Mouse (Mus musculus) olfactory bulb, adult 2 months (tissue): ENCODE measurements around the gene Mtg1. TPM values are rescaled to one million over a fixed set of nuclear protein-coding genes. Genes with fewer than 3 reads are reported as not detected.

ENCODE experiments used
- H3K27ac ChIP-seq: fragments of 200-500 bp; 2 replicates; pipeline ENCODE4 v1.5.1; 2012; ENCODE audit warnings: low read depth, low read length; ENCODE audit not compliant: insufficient read depth
- H3K4me1 ChIP-seq: fragments of 200-500 bp; 2 replicates; pipeline ENCODE4 v1.6.1; 2012; ENCODE audit warnings: low read length; ENCODE audit not compliant: control insufficient read depth, insufficient read depth
- H3K4me3 ChIP-seq: fragments of 200-500 bp; 2 replicates; pipeline ENCODE4 v1.5.1; 2012; ENCODE audit warnings: mild to moderate bottlenecking, low read depth, low read length, moderate library complexity; ENCODE audit not compliant: insufficient read depth
- CTCF ChIP-seq: fragments of 200-500 bp; IDR thresholded peaks from 2 replicates; pipeline ENCODE4 v1.5.1; 2012; ENCODE audit warnings: low read depth, mild to moderate bottlenecking, low read length, moderate library complexity; ENCODE audit not compliant: insufficient read depth
- POLR2A ChIP-seq: fragments of 200-500 bp; IDR thresholded peaks from 2 replicates; pipeline ENCODE4 v1.6.1; 2012; ENCODE audit warnings: mild to moderate bottlenecking, low read depth, low read length, moderate library complexity; ENCODE audit not compliant: insufficient read depth
- WGBS: fragments of 180-500 bp; shearing (Covaris S2); methylation state at CpG from one replicate; pipeline ENCODE4 v1.1.7; 2018; 5-methylcytosine and 5-hydroxymethylcytosine counted together
- polyA plus RNA-seq: library from polyadenylated mRNA; stranded (reverse); fragments of >200 nt; gene quantifications from 2 replicates; pipeline ENCODE4 v1.2.4, GENCODE M21; 2012; ENCODE audit warnings: low replicate concordance; ENCODE audit not compliant: missing spikeins, insufficient read depth, insufficient read length

Mtg1 gene
- polyA plus RNA-seq, 1 experiment: not detected

GRCm38 (mm10) chr7:140192445-140192844, 55.1 kb downstream of the Mtg1 start:
- Histone ChIP-seq H3K4me3 (no peak overlapping the region), H3K27ac (no peak overlapping the region), H3K4me1 (no peaks in the 10 kb centered on the region)
- WGBS: 66% methylated on average over 2 of the region's 2 CpGs
- TF ChIP-seq CTCF (no peak), POLR2A (no peak)

DNA sequence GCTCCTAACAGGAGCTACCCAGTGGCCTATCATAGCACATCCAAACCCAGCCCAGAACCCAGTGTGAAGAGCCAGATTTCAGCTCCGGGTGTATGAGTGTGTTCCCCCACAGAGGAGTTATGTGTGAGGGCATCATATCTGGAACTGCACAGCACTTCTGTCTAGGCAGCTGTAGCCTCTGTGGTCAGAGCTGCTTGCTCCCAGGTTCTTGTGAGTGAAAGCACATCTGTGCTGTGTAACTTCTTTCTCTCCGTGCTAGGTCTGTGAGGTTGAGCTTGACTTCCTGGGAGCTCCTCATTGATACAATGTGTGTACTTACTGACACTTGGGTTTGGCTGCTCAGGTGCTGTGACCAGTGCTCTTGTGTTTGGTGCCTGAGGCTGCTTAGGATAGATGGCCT, 55.5 kb downstream of the Mtg1 start:
- Histone ChIP-seq H3K4me1 (no peaks in the 10 kb centered on the region), H3K27ac (no peak overlapping the region), H3K4me3 (no peak overlapping the region)
- WGBS: 78% methylated on average over 2 of the region's 2 CpGs
- TF ChIP-seq CTCF: no peak
- TF ChIP-seq POLR2A: no peak

DNA sequence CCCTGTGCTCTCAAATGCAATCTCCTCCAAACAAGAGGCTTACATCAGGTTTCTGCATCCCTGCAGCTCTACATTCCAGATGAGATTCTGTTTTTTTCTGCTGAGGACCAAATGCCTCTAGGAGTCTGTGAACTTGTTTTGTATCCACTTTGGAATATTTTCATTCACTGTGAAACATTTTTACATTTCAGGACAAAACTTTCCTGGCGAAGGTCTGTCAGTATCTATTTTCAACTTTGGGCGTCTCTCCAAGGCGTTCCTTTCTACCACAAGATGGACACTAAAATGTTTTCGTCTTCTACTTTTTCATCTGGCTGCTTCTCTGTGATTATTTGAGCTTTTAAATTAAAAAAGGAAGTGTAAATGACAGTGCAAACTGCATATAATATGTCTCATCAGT, 56.7 kb downstream of the Mtg1 start:
- no peak overlapping the region for H3K4me3 ChIP-seq
- TF ChIP-seq POLR2A (no peak), CTCF (no peak)
- no peaks in the 10 kb centered on the region for H3K4me1 ChIP-seq
- H3K27ac ChIP-seq: no peak overlapping the region
- WGBS: 79% methylated on average over 4 of the region's 4 CpGs

GRCm38 (mm10) chr7:140196002-140196401, 58.6 kb downstream of the Mtg1 start:
- WGBS: 78% methylated on average over 8 of the region's 8 CpGs
- Histone ChIP-seq H3K4me3 (no peak overlapping the region), H3K27ac (no peak overlapping the region), H3K4me1 (no peaks in the 10 kb centered on the region)
- TF ChIP-seq POLR2A (no peak), CTCF (no peak)

Other genes starting within 250 kb of the Mtg1 start
- gene Kndc1, start 242.9 kb upstream of the Mtg1 start, polyA plus RNA-seq: not detected in 2 replicates
- not detected in 2 replicates for gene Utf1, start 193.8 kb upstream of the Mtg1 start, polyA plus RNA-seq
- gene 6430531B16Rik, start 158.8 kb upstream of the Mtg1 start, polyA plus RNA-seq: not detected in 2 replicates
- gene Adam8, start 145.0 kb upstream of the Mtg1 start, polyA plus RNA-seq: not detected in 2 replicates
- gene Zfp511, start 101.2 kb upstream of the Mtg1 start, polyA plus RNA-seq: not detected in 2 replicates
- not detected in 2 replicates for gene Tubgcp2, start 100.9 kb upstream of the Mtg1 start, polyA plus RNA-seq
- not detected in 2 replicates for gene Msx3, start 88.5 kb upstream of the Mtg1 start, polyA plus RNA-seq
- gene Caly, start 55.0 kb upstream of the Mtg1 start, polyA plus RNA-seq: not detected in 2 replicates
- gene Prap1, start 44.2 kb upstream of the Mtg1 start, polyA plus RNA-seq: not detected in 2 replicates
- gene Fuom, start 35.1 kb upstream of the Mtg1 start, polyA plus RNA-seq: not detected in 2 replicates
- not detected in 2 replicates for gene Paox, start 21.8 kb upstream of the Mtg1 start, polyA plus RNA-seq
- not detected in 2 replicates for gene Echs1, start 21.1 kb upstream of the Mtg1 start, polyA plus RNA-seq
- not detected in 2 replicates for gene Sprn, start 17.3 kb downstream of the Mtg1 start, polyA plus RNA-seq
- not detected in 2 replicates for gene Olfr522, start 27.2 kb downstream of the Mtg1 start, polyA plus RNA-seq
- gene Olfr523, start 35.7 kb downstream of the Mtg1 start, polyA plus RNA-seq: not detected in 2 replicates
- gene Olfr524, start 68.4 kb downstream of the Mtg1 start, polyA plus RNA-seq: not detected in 2 replicates
- not detected in 2 replicates for gene Cd163l1, start 80.7 kb downstream of the Mtg1 start, polyA plus RNA-seq
- gene 5830411N06Rik, start 109.7 kb downstream of the Mtg1 start, polyA plus RNA-seq: not detected in 2 replicates
- not detected in 2 replicates for gene Olfr525, start 183.3 kb downstream of the Mtg1 start, polyA plus RNA-seq
- gene Olfr527, start 196.5 kb downstream of the Mtg1 start, polyA plus RNA-seq: not detected in 2 replicates
- not detected in 2 replicates for gene Olfr60, start 224.1 kb downstream of the Mtg1 start, polyA plus RNA-seq
- gene Olfr530, start 238.8 kb downstream of the Mtg1 start, polyA plus RNA-seq: not detected in 2 replicates